Mouse (Mus musculus): Measurements from ENCODE around the gene Kif16b. TPM values are rescaled to one million over a fixed set of nuclear protein-coding genes. Genes with fewer than 3 reads are reported as not detected.

Kif16b gene
- total and polyA plus RNA-seq, 2 experiments from 2014 or later, result 2.7 to 11.5 TPM

GRCm38 (mm10) chr2:142813033-142813432, 88.3 kb downstream of the Kif16b start:
- WGBS, result 31% methylated on average over 2 of the region's 2 CpGs
- no peaks in the 10 kb centered on the region for H3K4me1 ChIP-seq (ENCODE audit: insufficient read depth, low read length)
- no peaks in the 10 kb centered on the region for H3K36me3 ChIP-seq (ENCODE audit: insufficient read depth, low read length)
- no peak overlapping the region for H3K9ac ChIP-seq (replicated peaks; ENCODE audit: low read length, poor library complexity, severe bottlenecking)
- no peaks in the 10 kb centered on the region for H3K9me3 ChIP-seq (ENCODE audit: low read length)
- ATAC-seq (ENCODE audit: low FRiP score) (peak; percentile 60; the same call in 1 of the 2 replicates), DNase-seq (ENCODE audit: low spot score) (peak; percentile 84)
- H3K27me3 ChIP-seq (ENCODE audit: insufficient read depth, low read length), result no peaks in the 10 kb centered on the region
- no peak overlapping the region for H3K4me3 ChIP-seq (ENCODE audit: low read depth, low read length)
- peak; percentile 89 for TF ChIP-seq CTCF (IDR thresholded peaks at IDR 0.05)
- no peak overlapping the region for H3K4me2 ChIP-seq (ENCODE audit: low read depth, low read length, poor library complexity, severe bottlenecking)
- no peak overlapping the region for H3K27ac ChIP-seq (ENCODE audit: low read depth, low read length)

GRCm38 (mm10) chr2:142803760-142804448, 97.4 kb downstream of the Kif16b start:
- H3K4me2 ChIP-seq (ENCODE audit: low read depth, low read length, poor library complexity, severe bottlenecking), result no peak overlapping the region
- DNase-seq (ENCODE audit: low spot score) (no peak), ATAC-seq (ENCODE audit: low FRiP score) (no peak)
- no peak overlapping the region for H3K9ac ChIP-seq (replicated peaks; ENCODE audit: low read length, poor library complexity, severe bottlenecking)
- 97% methylated on average over 1 of the region's 1 CpGs for WGBS
- no peaks in the 10 kb centered on the region for H3K36me3 ChIP-seq (ENCODE audit: insufficient read depth, low read length)
- H3K4me3 ChIP-seq (ENCODE audit: low read depth, low read length), result no peak overlapping the region
- H3K4me1 ChIP-seq (ENCODE audit: insufficient read depth, low read length), result no peaks in the 10 kb centered on the region
- no peak overlapping the region for H3K27ac ChIP-seq (ENCODE audit: low read depth, low read length)
- H3K9me3 ChIP-seq (ENCODE audit: low read length), result no peaks in the 10 kb centered on the region
- TF ChIP-seq CTCF (IDR thresholded peaks at IDR 0.05), result no peak
- no peaks in the 10 kb centered on the region for H3K27me3 ChIP-seq (ENCODE audit: insufficient read depth, low read length)

- H3K4me3 ChIP-seq (ENCODE audit: low read depth, low read length), result no peak overlapping the region
- no peaks in the 10 kb centered on the region for H3K9me3 ChIP-seq (ENCODE audit: low read length)
- H3K27me3 ChIP-seq (ENCODE audit: insufficient read depth, low read length), result no peaks in the 10 kb centered on the region
- H3K36me3 ChIP-seq (ENCODE audit: insufficient read depth, low read length), result no peaks in the 10 kb centered on the region
- no peak for ATAC-seq (ENCODE audit: low FRiP score)
- no peaks in the 10 kb centered on the region for H3K4me1 ChIP-seq (ENCODE audit: insufficient read depth, low read length)
- DNase-seq (ENCODE audit: low spot score), result no peak
- no peak overlapping the region for H3K4me2 ChIP-seq (ENCODE audit: low read depth, low read length, poor library complexity, severe bottlenecking)
- TF ChIP-seq CTCF (IDR thresholded peaks at IDR 0.05), result no peak
- WGBS, result 52% methylated on average over 6 of the region's 6 CpGs
- H3K27ac ChIP-seq (ENCODE audit: low read depth, low read length), result no peak overlapping the region
- H3K9ac ChIP-seq (replicated peaks; ENCODE audit: low read length, poor library complexity, severe bottlenecking), result no peak overlapping the region
These were observed 104.0 kb downstream of the Kif16b start for GRCm38 (mm10) chr2:142797310-142797709.

GRCm38 (mm10) chr2:142775358-142775757, 126.0 kb downstream of the Kif16b start:
- WGBS, result 64% methylated on average over 1 of the region's 1 CpGs
- no peak overlapping the region for H3K4me2 ChIP-seq (ENCODE audit: low read depth, low read length, poor library complexity, severe bottlenecking)
- no peaks in the 10 kb centered on the region for H3K9me3 ChIP-seq (ENCODE audit: low read length)
- no peak overlapping the region for H3K27ac ChIP-seq (ENCODE audit: low read depth, low read length)
- ATAC-seq (ENCODE audit: low FRiP score) (no peak), DNase-seq (ENCODE audit: low spot score) (no peak)
- H3K4me3 ChIP-seq (ENCODE audit: low read depth, low read length), result no peak overlapping the region
- no peaks in the 10 kb centered on the region for H3K27me3 ChIP-seq (ENCODE audit: insufficient read depth, low read length)
- no peak for TF ChIP-seq CTCF (IDR thresholded peaks at IDR 0.05)
- no peaks in the 10 kb centered on the region for H3K4me1 ChIP-seq (ENCODE audit: insufficient read depth, low read length)
- no peak overlapping the region for H3K9ac ChIP-seq (replicated peaks; ENCODE audit: low read length, poor library complexity, severe bottlenecking)
- no peaks in the 10 kb centered on the region for H3K36me3 ChIP-seq (ENCODE audit: insufficient read depth, low read length)

- ATAC-seq (ENCODE audit: low FRiP score), result no peak
- Histone ChIP-seq H3K27ac (ENCODE audit: low read depth, low read length) (no peak overlapping the region), H3K9ac (replicated peaks; ENCODE audit: low read length, poor library complexity, severe bottlenecking) (no peak overlapping the region), H3K4me2 (ENCODE audit: low read depth, low read length, poor library complexity, severe bottlenecking) (no peak overlapping the region), H3K4me3 (ENCODE audit: low read depth, low read length) (no peak overlapping the region), H3K27me3 (ENCODE audit: insufficient read depth, low read length) (no peaks in the 10 kb centered on the region), H3K36me3 (ENCODE audit: insufficient read depth, low read length) (no peaks in the 10 kb centered on the region), H3K4me1 (ENCODE audit: insufficient read depth, low read length) (no peaks in the 10 kb centered on the region), H3K9me3 (ENCODE audit: low read length) (no peaks in the 10 kb centered on the region)
- TF ChIP-seq CTCF (IDR thresholded peaks at IDR 0.05), result no peak
- WGBS, result 82% methylated on average over 1 of the region's 1 CpGs
- no peak for DNase-seq (ENCODE audit: low spot score)
These were observed 126.6 kb downstream of the Kif16b start for GRCm38 (mm10) chr2:142774752-142775151.

GRCm38 (mm10) chr2:142769647-142770121, 131.6 kb downstream of the Kif16b start:
- Histone ChIP-seq H3K4me2 (ENCODE audit: low read depth, low read length, poor library complexity, severe bottlenecking) (0 out of 2 replicates have a peak overlapping the region, but pooled peaks have one; percentile 9), H3K27ac (ENCODE audit: low read depth, low read length) (no peak overlapping the region), H3K4me3 (ENCODE audit: low read depth, low read length) (no peak overlapping the region), H3K27me3 (ENCODE audit: insufficient read depth, low read length) (no peaks in the 10 kb centered on the region), H3K9me3 (ENCODE audit: low read length) (no peaks in the 10 kb centered on the region), H3K36me3 (ENCODE audit: insufficient read depth, low read length) (no peaks in the 10 kb centered on the region), H3K4me1 (ENCODE audit: insufficient read depth, low read length) (no peaks in the 10 kb centered on the region), H3K9ac (replicated peaks; ENCODE audit: low read length, poor library complexity, severe bottlenecking) (no peak overlapping the region)
- ATAC-seq (ENCODE audit: low FRiP score) (no peak), DNase-seq (ENCODE audit: low spot score) (peak; percentile 35)
- 40% methylated on average over 11 of the region's 11 CpGs for WGBS
- TF ChIP-seq CTCF (IDR thresholded peaks at IDR 0.05), result peak; percentile 20

All from midbrain, postnatal 0 days (tissue).